Mouse (Mus musculus): Measurements from ENCODE around the gene Wtip.

- TF ChIP-seq CTCF (IDR thresholded peaks at IDR 0.05; ENCODE audit: low read depth) (no peak), EP300 (IDR thresholded peaks at IDR 0.05; ENCODE audit: low read depth) (no peak)
Observed at GRCm38 (mm10) chr7:34133117-34133762, at the start of gene Wtip.
